Mouse (Mus musculus) megakaryocyte-erythroid progenitor cell, adult 5-6 weeks (primary cell): ENCODE results near the gene Gm7247. TPM values are rescaled to one million over a fixed set of nuclear protein-coding genes. Genes with fewer than 3 reads are reported as not detected.
"Not testable (repeated sequence)": the region's sequence is repeated elsewhere in the genome, so short reads cannot be mapped to it uniquely, and the experiment has no call there.

Experiments
- ATAC-seq: replicated peaks from 2 replicates; pipeline ENCODE4 v1.8.0; 2016; ENCODE audit warnings: mild to moderate bottlenecking, inconsistent platforms; ENCODE audit not compliant: severe bottlenecking, poor library complexity, low FRiP score, low TSS enrichment
- total RNA-seq, 2 experiments: library from RNA; stranded (forward) in 1 of 2; stranded (reverse) in 1 of 2; fragments of 200-1000, 215-1000 nt in 1 of 2; fragments of >200 nt in 1 of 2; fragmentation: Nextera tagmentation in 1 of 2; gene quantifications; 2 replicates each; pipeline ENCODE4 v1.2.3; 2014 to 2017

Gm7247 gene
- total RNA-seq (2014; fragmentation: Nextera tagmentation) (not detected in 2 replicates), total RNA-seq (2017) (not detected in 2 replicates)

GRCm38 (mm10) chr14:51361456-51361855 lies at the start of gene Gm7247:
Gene Gm7247, plus strand, starts transcription at chr14:51361756.
- ATAC-seq = no peak

- no peak for ATAC-seq
Measured at GRCm38 (mm10) chr14:51324001-51324400, 37.6 kb upstream of the Gm7247 start.

- ATAC-seq = no peak
Measured at GRCm38 (mm10) chr14:51346027-51346426, 15.5 kb upstream of the Gm7247 start.

GRCm38 (mm10) chr14:51358111-51358982 lies 3.2 kb upstream of the Gm7247 start:
- no peak for ATAC-seq

GRCm38 (mm10) chr14:51382805-51383204 lies 21.2 kb downstream of the Gm7247 start:
- ATAC-seq = no peak

- no peak for ATAC-seq
Measured at GRCm38 (mm10) chr14:51384351-51384750, 22.8 kb downstream of the Gm7247 start.

- no peak for ATAC-seq
Measured at GRCm38 (mm10) chr14:51385741-51386140, 24.2 kb downstream of the Gm7247 start.

GRCm38 (mm10) chr14:51387768-51388167 lies 26.2 kb downstream of the Gm7247 start:
- 0 out of 2 replicates have a peak, but pooled peaks have one; percentile 22 for ATAC-seq

GRCm38 (mm10) chr14:51388222-51388621 lies 26.7 kb downstream of the Gm7247 start:
- ATAC-seq = 0 out of 2 replicates have a peak, but pooled peaks have one; percentile 7

GRCm38 (mm10) chr14:51410520-51410919 lies 49.0 kb downstream of the Gm7247 start, which contains the start of gene Vmn2r88:
Gene Vmn2r88, plus strand, starts transcription at chr14:51410820.
- ATAC-seq = no peak

GRCm38 (mm10) chr14:51423885-51424284 lies 62.3 kb downstream of the Gm7247 start:
- no peak for ATAC-seq

GRCm38 (mm10) chr14:51430138-51430537 lies 68.6 kb downstream of the Gm7247 start:
- ATAC-seq = not testable (repeated sequence)

- ATAC-seq = no peak
Measured at GRCm38 (mm10) chr14:51434546-51434945, 73.0 kb downstream of the Gm7247 start.

GRCm38 (mm10) chr14:51435020-51435419 lies 73.5 kb downstream of the Gm7247 start:
- ATAC-seq = no peak

GRCm38 (mm10) chr14:51438955-51439354 lies 77.4 kb downstream of the Gm7247 start:
- ATAC-seq = no peak

GRCm38 (mm10) chr14:51451557-51451956 lies 90.0 kb downstream of the Gm7247 start, which contains the start of gene Vmn2r89:
Gene Vmn2r89, plus strand, starts transcription at chr14:51451857.
- not testable (repeated sequence) for ATAC-seq

- not testable (repeated sequence) for ATAC-seq
Measured at GRCm38 (mm10) chr14:51480278-51480677, 118.7 kb downstream of the Gm7247 start.

- not testable (repeated sequence) for ATAC-seq
Measured at GRCm38 (mm10) chr14:51481332-51482015, 119.9 kb downstream of the Gm7247 start.

- ATAC-seq = no peak
Measured at GRCm38 (mm10) chr14:51482051-51482715, 120.6 kb downstream of the Gm7247 start.

GRCm38 (mm10) chr14:51482971-51483381 lies 121.4 kb downstream of the Gm7247 start:
- ATAC-seq = not testable (repeated sequence)
